Mouse (Mus musculus) heart, embryonic 10.5 days (tissue): ENCODE results near the gene Idua. TPM values are rescaled to one million over a fixed set of nuclear protein-coding genes. Genes with fewer than 3 reads are reported as not detected.

Experiments
- DNase-seq: peaks from one replicate; pipeline ENCODE4 v3.0.0-alpha.2; 2017; ENCODE audit warnings: low spot score
- H3K27ac ChIP-seq: fragments of 300-500 bp; sonication (generic); 2 replicates; pipeline ENCODE4 v1.5.1; 2016; ENCODE audit warnings: mild to moderate bottlenecking
- H3K27me3 ChIP-seq: fragments of 300-500 bp; sonication (generic); 2 replicates; pipeline ENCODE4 v1.6.1; 2016; ENCODE audit warnings: mild to moderate bottlenecking; ENCODE audit not compliant: poor library complexity, insufficient read depth, severe bottlenecking
- H3K36me3 ChIP-seq: fragments of 300-500 bp; sonication (generic); 2 replicates; pipeline ENCODE4 v1.6.1; 2016; ENCODE audit warnings: mild to moderate bottlenecking, moderate library complexity
- H3K4me1 ChIP-seq: fragments of 300-500 bp; sonication (generic); 2 replicates; pipeline ENCODE4 v1.6.1; 2016; ENCODE audit warnings: mild to moderate bottlenecking
- H3K4me3 ChIP-seq: fragments of 300-500 bp; sonication (generic); 2 replicates; pipeline ENCODE4 v1.5.1; 2016; ENCODE audit warnings: mild to moderate bottlenecking, moderate library complexity
- H3K9me3 ChIP-seq: fragments of 300-500 bp; sonication (generic); 2 replicates; pipeline ENCODE4 v1.6.1; 2016; ENCODE audit warnings: mild to moderate bottlenecking, moderate library complexity
- WGBS: fragments of 180-500 bp; shearing (Covaris S2); methylation state at CpG from one replicate; pipeline ENCODE4 v1.1.7; 2016; 5-methylcytosine and 5-hydroxymethylcytosine counted together
- polyA plus RNA-seq: library from polyadenylated mRNA; unstranded; fragments of >200 nt; fragmentation: Nextera tagmentation; extraction: Ambion mirVana; gene quantifications from 2 replicates; pipeline ENCODE4 v1.2.1, GENCODE M21; 2016

Idua gene
- polyA plus RNA-seq, 1 experiment from 2014 or later = 15.1 TPM

DNA sequence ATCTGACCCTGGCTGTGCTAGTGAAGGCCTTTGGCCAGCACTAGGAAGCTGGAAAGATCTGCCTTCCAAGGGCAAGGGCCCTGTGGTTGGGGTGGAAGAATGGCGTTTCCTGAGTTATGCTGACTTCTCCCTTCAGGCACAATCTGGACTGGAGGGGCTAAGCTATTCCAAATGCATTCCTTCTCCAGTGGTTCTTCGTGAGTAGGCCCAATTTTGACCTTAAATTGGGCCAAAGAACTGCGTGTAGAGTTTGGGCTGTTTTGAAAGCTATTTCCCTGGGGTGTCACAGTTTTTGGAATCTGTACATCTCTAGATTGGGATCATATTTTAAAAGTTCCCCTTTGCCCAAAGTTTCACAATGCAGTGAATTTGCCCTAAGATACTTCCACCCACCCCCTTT is 36.4 kb downstream of the Idua start:
- peaks cover 81% of the 10 kb centered on the region for H3K4me1 ChIP-seq
- no peak for DNase-seq
- H3K36me3 ChIP-seq = peaks cover 7% of the 10 kb centered on the region; the same call in 1 of the 2 replicates
- no peak overlapping the region for H3K4me3 ChIP-seq
- no peaks in the 10 kb centered on the region for H3K9me3 ChIP-seq
- H3K27ac ChIP-seq = peak overlapping the region; percentile 36; the same call in 1 of the 2 replicates
- H3K27me3 ChIP-seq = peaks cover 5% of the 10 kb centered on the region; the same call in 1 of the 2 replicates
- 80% methylated on average over 3 of the region's 3 CpGs for WGBS

DNA sequence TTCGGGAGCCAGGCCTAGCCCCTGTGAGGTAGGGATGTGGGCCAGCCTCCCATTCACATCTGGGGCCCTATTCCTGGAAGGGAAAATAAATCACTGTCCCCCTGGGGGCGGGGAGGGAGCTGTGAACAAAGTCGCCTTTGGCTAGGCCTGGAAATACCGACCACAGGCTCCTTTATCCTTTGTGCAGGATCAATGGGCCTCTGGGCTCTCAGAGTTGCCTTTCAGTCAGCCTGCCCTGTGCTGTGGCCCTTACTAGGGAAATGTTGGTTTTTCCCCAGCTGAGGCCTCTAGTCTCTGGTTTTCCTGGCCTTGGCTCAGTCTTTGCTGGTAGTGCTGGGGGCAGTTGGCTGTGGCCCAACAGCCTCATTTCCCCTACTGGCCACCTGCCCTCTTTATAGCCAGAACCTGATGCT is 37.2 kb downstream of the Idua start:
- Histone ChIP-seq H3K36me3 (peaks cover 10% of the 10 kb centered on the region; the same call in 1 of the 2 replicates), H3K4me3 (no peak overlapping the region), H3K4me1 (peaks cover 80% of the 10 kb centered on the region), H3K9me3 (no peaks in the 10 kb centered on the region), H3K27me3 (peaks cover 5% of the 10 kb centered on the region; the same call in 1 of the 2 replicates), H3K27ac (peak overlapping the region; percentile 26; the same call in 1 of the 2 replicates)
- WGBS = 57% methylated on average over 4 of the region's 4 CpGs
- DNase-seq = no peak

DNA sequence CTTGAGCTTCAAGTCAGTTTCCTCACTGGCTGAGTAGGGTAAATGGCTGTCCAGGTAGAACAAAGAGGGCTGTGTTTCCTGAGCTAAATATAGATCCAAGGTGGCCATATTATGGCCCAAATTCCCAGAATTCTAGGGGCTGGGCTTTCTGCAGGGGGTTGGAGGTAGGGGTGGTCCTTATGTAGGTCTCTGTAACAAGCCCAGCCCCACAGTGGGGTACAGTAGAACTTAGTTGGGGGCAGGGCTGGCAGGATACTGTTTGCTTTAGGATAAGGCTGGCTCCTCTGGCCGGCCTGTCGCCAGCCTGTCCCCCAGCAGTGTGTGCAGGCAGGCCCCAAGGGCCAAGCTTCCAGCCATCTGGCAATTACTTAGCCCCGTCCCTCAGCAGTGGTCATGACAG is 40.2 kb downstream of the Idua start:
- H3K9me3 ChIP-seq = no peaks in the 10 kb centered on the region
- H3K27me3 ChIP-seq = no peaks in the 10 kb centered on the region; the same call in 1 of the 2 replicates
- no peak overlapping the region for H3K4me3 ChIP-seq
- no peak for DNase-seq
- peaks cover 28% of the 10 kb centered on the region for H3K36me3 ChIP-seq
- 17% methylated on average over 3 of the region's 3 CpGs for WGBS
- H3K4me1 ChIP-seq = peaks cover 88% of the 10 kb centered on the region
- peak overlapping the region; percentile 65; the same call in 1 of the 2 replicates for H3K27ac ChIP-seq

DNA sequence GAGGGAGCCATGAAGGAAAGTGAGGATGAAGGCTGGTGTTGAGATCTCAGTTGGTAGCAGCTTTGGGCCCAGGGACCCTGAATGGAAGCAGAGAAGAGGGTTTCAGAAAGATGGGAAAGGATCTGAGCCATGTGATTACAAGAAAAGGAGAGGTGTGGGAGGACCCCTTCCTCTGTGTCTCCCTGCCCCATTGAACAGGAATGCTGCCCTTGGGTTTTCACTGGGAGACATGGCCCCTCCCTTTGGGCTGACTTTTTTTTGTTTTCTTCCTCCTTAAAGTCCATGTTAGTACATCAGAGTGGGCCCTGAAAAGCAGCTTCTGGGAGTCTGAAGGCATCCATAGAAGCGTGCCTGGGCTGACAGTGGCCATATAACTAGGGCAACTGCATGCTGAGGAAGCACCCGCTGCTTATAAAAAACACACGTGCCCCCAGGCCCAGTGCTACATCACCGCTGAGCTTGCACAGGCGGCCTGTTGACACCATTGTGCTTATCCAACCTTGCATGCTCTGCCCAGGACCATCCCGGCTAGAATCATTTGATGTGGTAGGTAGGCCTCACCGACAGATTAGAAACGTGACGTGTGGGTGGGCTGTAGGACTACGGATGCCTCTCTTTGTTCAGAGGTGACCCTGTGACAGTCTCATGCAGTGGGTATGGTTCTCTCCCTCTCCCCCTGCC is 41.4 kb downstream of the Idua start:
- DNase-seq = no peak
- Histone ChIP-seq H3K27ac (0 out of 2 replicates have a peak overlapping the region, but pooled peaks have one; percentile 65), H3K4me3 (no peak overlapping the region), H3K9me3 (no peaks in the 10 kb centered on the region), H3K27me3 (no peaks in the 10 kb centered on the region), H3K36me3 (peaks cover 39% of the 10 kb centered on the region), H3K4me1 (peaks cover 77% of the 10 kb centered on the region)
- WGBS = 71% methylated on average over 10 of the region's 10 CpGs

DNA sequence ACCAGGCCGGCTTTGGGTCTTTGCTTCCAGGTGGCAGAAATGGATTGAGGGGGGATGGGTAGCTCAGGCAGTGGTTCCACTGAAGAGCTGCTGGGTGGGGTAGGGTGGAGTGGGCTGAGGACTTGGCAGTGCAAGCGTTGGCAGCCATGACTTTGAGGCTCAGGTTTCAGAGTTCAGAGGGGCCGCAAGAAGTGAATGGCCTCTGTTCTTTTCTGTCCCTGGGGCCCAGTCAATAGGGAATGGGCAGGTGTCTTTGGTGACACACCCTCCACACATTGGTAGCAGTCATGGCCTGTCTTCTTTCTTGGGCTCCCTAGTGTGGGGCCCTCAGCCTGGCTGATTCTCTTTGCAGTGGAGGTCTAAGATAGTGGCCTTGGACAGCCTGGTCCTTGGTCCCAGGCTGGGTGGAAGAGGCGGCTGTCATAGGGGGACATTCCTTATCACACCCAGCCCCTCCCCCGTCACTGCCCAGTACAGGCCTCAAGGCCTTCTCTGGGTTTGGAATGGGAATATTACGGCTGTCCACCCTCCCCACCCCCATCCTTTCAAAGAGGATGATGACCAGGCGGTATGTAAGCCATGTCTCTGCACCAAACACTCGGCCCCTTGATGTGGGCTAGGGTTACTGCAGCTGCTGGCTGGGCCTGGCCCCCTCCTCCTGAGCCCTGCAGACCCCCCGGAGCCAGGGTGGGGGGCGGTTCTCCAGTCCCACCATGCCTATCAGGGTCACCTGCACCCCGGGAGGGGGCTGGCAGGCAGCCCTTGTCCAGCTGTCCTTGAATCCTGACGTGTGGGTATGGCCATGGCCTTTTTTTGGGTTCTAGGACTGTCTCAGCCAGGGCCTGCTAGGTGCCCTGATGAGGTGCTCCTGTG is 43.9 kb downstream of the Idua start:
- Histone ChIP-seq H3K9me3 (no peaks in the 10 kb centered on the region), H3K4me3 (no peak overlapping the region), H3K36me3 (peaks cover 54% of the 10 kb centered on the region), H3K4me1 (peaks cover 61% of the 10 kb centered on the region), H3K27ac (peak overlapping the region; percentile 72), H3K27me3 (no peaks in the 10 kb centered on the region)
- 64% methylated on average over 12 of the region's 12 CpGs for WGBS
- DNase-seq = peak; percentile 78

DNA sequence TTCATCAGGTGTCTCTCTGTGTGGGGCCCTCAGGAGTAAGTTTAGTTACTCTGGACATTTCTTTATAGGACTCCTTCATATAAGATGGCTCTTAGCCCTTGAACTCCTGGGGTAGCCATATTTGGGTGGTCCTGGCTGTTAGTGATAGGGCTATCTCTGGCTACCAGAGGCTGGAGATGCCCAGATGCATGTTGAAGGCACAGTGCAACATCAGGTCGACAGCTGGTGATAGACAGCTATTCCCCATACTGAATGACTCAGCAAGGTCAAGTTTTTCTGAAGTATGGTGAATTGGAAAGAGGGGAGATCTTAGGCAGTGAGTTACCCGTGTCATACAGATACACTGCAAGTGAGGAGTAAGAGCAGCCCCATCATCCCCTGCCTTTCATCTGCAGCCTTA is 47.6 kb downstream of the Idua start:
- Histone ChIP-seq H3K27ac (no peak overlapping the region), H3K9me3 (no peaks in the 10 kb centered on the region), H3K36me3 (peaks cover 48% of the 10 kb centered on the region), H3K4me1 (peaks cover 32% of the 10 kb centered on the region), H3K27me3 (no peaks in the 10 kb centered on the region), H3K4me3 (no peak overlapping the region)
- no peak for DNase-seq
- 59% methylated on average over 2 of the region's 2 CpGs for WGBS

DNA sequence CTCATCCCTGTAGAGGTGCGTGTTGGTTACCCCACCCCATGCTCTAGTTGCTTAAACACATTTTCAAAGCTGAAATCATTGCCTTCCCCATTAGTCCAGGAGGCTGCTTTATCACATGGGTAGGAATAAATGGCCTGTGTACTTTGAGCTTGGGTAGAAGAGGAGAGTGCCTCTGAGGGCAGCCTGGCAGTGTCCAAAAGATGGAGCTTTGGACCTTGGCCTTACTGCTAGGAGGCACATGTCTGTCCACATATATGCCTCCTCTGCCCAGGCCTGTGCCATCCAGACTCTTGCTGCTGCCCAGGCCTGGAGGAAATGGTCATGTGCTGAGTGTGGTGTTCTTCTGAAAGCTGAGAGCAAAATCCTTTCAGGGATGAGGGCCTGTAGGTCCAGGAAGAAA is 48.3 kb downstream of the Idua start:
- peaks cover 26% of the 10 kb centered on the region for H3K4me1 ChIP-seq
- DNase-seq = no peak
- no peaks in the 10 kb centered on the region for H3K9me3 ChIP-seq
- no peak overlapping the region for H3K4me3 ChIP-seq
- 86% methylated on average over 1 of the region's 1 CpGs for WGBS
- H3K27me3 ChIP-seq = no peaks in the 10 kb centered on the region
- H3K27ac ChIP-seq = peak overlapping the region; percentile 32; the same call in 1 of the 2 replicates
- H3K36me3 ChIP-seq = peaks cover 42% of the 10 kb centered on the region

DNA sequence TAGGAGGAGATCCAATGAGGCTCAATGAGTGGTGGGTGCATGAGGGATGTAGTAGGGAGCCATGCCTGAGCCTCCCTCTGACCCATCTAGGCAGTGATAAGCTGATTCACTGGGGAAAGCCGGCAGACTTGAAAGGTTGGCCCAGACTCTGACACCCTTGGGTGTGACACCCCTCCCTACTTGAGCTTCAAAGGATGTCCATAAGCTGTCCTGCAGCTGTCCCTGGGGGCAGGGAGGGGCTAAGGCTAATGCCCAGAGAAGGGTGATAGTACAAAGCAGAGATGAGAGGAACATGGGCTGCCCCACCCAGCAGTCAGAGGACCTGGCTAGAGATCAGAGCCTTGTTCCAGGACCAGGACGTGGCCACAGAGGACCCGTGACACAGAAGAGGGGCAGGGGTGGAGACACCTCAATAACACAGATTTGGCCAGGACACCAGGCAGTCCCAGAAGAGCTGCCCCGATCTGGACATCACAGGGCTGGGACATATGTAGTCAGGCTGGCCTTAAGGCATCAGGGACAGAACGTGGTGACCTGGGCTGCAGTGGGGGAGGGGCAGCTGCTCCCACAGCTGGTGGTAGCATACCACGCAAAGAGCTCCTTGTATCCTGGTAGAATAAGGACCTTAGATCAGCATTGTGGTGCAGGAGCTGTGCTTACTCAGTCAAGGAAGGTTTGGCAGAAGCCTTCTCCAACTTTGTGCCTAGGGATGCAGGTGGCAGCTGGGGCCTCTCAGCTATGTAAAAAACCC is 49.0 kb downstream of the Idua start:
- Histone ChIP-seq H3K27me3 (no peaks in the 10 kb centered on the region), H3K9me3 (no peaks in the 10 kb centered on the region), H3K4me1 (peaks cover 24% of the 10 kb centered on the region), H3K36me3 (peaks cover 42% of the 10 kb centered on the region), H3K4me3 (no peak overlapping the region), H3K27ac (peak overlapping the region; percentile 32; the same call in 1 of the 2 replicates)
- peak; percentile 90 for DNase-seq
- WGBS = 36% methylated on average over 6 of the region's 6 CpGs

DNA sequence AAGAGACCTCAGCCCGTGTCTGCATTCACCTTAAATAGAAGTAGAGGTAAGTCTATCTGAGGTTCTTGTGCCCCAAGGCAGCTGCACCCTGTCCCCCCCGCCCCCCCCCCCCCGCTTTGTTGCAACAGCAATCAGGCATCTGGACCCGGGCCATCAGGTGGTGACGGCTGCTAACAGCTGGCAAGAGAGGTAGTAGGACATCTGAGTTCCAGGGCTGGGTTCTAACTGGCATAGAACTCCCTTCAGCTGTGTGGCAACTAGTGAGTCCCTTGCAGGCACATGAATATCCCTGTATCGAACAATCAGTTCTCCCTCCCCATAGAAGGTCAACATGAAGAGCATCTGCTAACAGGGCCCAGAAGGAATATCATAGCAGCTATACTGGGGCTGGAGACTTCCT is 51.8 kb downstream of the Idua start:
- H3K27me3 ChIP-seq = no peaks in the 10 kb centered on the region
- no peak overlapping the region for H3K27ac ChIP-seq
- H3K4me1 ChIP-seq = peaks cover 21% of the 10 kb centered on the region
- H3K9me3 ChIP-seq = no peaks in the 10 kb centered on the region
- no peak for DNase-seq
- no peak overlapping the region for H3K4me3 ChIP-seq
- H3K36me3 ChIP-seq = peaks cover 14% of the 10 kb centered on the region; the same call in 1 of the 2 replicates
- 76% methylated on average over 6 of the region's 6 CpGs for WGBS

DNA sequence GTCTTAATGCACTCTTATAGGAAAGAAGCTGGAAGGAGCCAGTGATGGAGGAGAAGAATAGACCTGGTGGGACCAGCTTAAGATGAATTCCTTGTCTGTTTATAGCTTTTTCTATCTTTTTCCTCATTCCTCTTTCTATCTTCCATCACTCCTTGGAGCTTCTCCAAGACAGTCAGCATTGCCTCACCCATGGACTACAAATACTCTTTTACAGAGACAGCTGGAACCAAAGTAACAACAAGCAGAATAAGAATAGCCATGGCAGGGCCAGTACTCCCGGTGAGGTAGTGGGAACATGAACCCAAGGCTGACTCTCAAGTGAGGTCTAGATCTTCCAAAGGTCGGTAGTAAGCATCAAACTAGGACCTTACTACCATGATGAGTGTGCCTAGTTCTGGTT is 53.0 kb downstream of the Idua start:
- Histone ChIP-seq H3K27me3 (no peaks in the 10 kb centered on the region), H3K9me3 (no peaks in the 10 kb centered on the region), H3K4me3 (no peak overlapping the region), H3K4me1 (peaks cover 27% of the 10 kb centered on the region), H3K27ac (no peak overlapping the region), H3K36me3 (0 out of 2 replicates have a peak, but pooled peaks cover 5% of the 10 kb centered on the region)
- no peak for DNase-seq
- 81% methylated on average over 2 of the region's 2 CpGs for WGBS

DNA sequence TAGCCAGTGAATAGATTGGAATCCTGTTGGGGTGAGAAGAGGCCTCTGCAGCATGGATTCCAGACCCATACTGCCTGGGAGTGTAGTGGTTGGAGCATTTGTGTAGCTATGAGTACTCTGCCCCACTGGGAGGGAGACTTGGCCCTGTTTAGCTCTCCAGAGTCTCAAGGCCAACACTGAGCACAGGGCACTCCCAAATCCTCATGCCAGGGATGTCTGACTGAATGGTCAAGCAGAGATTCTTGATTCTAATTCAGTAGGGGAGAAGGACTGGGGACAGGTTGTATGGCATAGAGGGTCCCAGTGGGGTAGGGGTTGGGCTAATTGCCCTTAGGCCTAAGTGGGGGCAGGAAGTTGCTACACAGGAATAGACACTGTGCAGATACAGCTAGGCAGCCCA is 53.6 kb downstream of the Idua start:
- Histone ChIP-seq H3K9me3 (no peaks in the 10 kb centered on the region), H3K36me3 (no peaks in the 10 kb centered on the region), H3K4me3 (no peak overlapping the region), H3K27me3 (no peaks in the 10 kb centered on the region), H3K27ac (peak overlapping the region; percentile 52; the same call in 1 of the 2 replicates), H3K4me1 (peaks cover 29% of the 10 kb centered on the region)
- no peak for DNase-seq

DNA sequence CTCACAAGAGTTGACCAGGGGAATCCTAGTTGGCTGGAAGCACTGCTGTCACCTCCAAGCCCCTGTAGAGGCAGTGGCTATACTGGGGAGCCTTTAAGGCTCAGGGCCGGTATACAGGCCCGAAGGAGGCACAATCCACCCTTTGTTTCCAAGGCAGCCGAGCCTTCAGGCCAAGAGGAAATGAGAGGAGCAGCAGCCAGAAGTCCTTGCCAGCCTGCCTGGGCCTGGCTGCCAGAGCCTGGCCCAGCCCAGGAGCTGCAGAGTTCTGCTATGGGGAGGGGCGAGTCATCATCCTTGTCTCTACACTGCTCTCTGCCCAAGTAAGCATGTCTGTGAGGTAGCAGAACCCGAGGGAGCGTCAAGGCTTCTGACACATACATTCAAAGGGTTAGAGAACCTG is 54.0 kb downstream of the Idua start:
- no peaks in the 10 kb centered on the region for H3K36me3 ChIP-seq
- H3K4me3 ChIP-seq = no peak overlapping the region
- H3K27ac ChIP-seq = peak overlapping the region; percentile 52; the same call in 1 of the 2 replicates
- H3K4me1 ChIP-seq = peaks cover 29% of the 10 kb centered on the region
- 54% methylated on average over 6 of the region's 6 CpGs for WGBS
- no peaks in the 10 kb centered on the region for H3K27me3 ChIP-seq
- no peaks in the 10 kb centered on the region for H3K9me3 ChIP-seq
- no peak for DNase-seq
